Mouse (Mus musculus): Measurements from ENCODE around the gene Cacng3. TPM values are rescaled to one million over a fixed set of nuclear protein-coding genes. Genes with fewer than 3 reads are reported as not detected.

The Cacng3 gene
- polyA plus RNA-seq, 1 experiment from 2014 or later: 0.17 TPM

- no peak overlapping the region for H3K27ac ChIP-seq (replicated peaks)
- H3K9me3 ChIP-seq (ENCODE audit: control insufficient read depth, low read length): no peaks in the 10 kb centered on the region
- H3K36me3 ChIP-seq (ENCODE audit: control insufficient read depth, insufficient read depth, low read length): no peaks in the 10 kb centered on the region
- TF ChIP-seq EP300 (optimal IDR thresholded peaks at IDR 0.05) (no peak), CTCF (IDR thresholded peaks at IDR 0.05; ENCODE audit: low read depth) (no peak)
- H3K27me3 ChIP-seq (ENCODE audit: control insufficient read depth, insufficient read depth, low read length): no peaks in the 10 kb centered on the region
- H3K9ac ChIP-seq (ENCODE audit: low read length): no peak overlapping the region
- no peak for DNase-seq (ENCODE audit: low spot score)
- WGBS: 83% methylated on average over 7 of the region's 7 CpGs
- H3K4me2 ChIP-seq (replicated peaks; ENCODE audit: low read depth): no peak overlapping the region
- no peak overlapping the region for H3K4me3 ChIP-seq (ENCODE audit: low read depth, low read length)
- no peaks in the 10 kb centered on the region for H3K4me1 ChIP-seq (replicated peaks; ENCODE audit: control insufficient read depth, insufficient read depth)
- no peak for ATAC-seq (ENCODE audit: low FRiP score, low TSS enrichment)
Measured at GRCm38 (mm10) chr7:122789929-122790328, 119.6 kb downstream of the Cacng3 start.

- DNase-seq (ENCODE audit: low spot score) (no peak), ATAC-seq (ENCODE audit: low FRiP score, low TSS enrichment) (no peak)
- H3K4me3 ChIP-seq (ENCODE audit: low read depth, low read length): no peak overlapping the region
- TF ChIP-seq CTCF (IDR thresholded peaks at IDR 0.05; ENCODE audit: low read depth) (no peak), EP300 (optimal IDR thresholded peaks at IDR 0.05) (no peak)
- no peak overlapping the region for H3K9ac ChIP-seq (ENCODE audit: low read length)
- H3K4me2 ChIP-seq (replicated peaks; ENCODE audit: low read depth): no peak overlapping the region
- H3K9me3 ChIP-seq (ENCODE audit: control insufficient read depth, low read length): no peaks in the 10 kb centered on the region
- 47% methylated on average over 6 of the region's 6 CpGs for WGBS
- no peaks in the 10 kb centered on the region for H3K27me3 ChIP-seq (ENCODE audit: control insufficient read depth, insufficient read depth, low read length)
- no peak overlapping the region for H3K27ac ChIP-seq (replicated peaks)
- H3K4me1 ChIP-seq (replicated peaks; ENCODE audit: control insufficient read depth, insufficient read depth): no peaks in the 10 kb centered on the region
- H3K36me3 ChIP-seq (ENCODE audit: control insufficient read depth, insufficient read depth, low read length): no peaks in the 10 kb centered on the region
Measured at GRCm38 (mm10) chr7:122793655-122794346, 123.5 kb downstream of the Cacng3 start.

- ATAC-seq (ENCODE audit: low FRiP score, low TSS enrichment): no peak
- no peak for TF ChIP-seq EP300 (optimal IDR thresholded peaks at IDR 0.05)
- TF ChIP-seq CTCF (IDR thresholded peaks at IDR 0.05; ENCODE audit: low read depth): no peak
- WGBS: 89% methylated on average over 6 of the region's 6 CpGs
- Histone ChIP-seq H3K9ac (ENCODE audit: low read length) (no peak overlapping the region), H3K27ac (replicated peaks) (no peak overlapping the region), H3K36me3 (ENCODE audit: control insufficient read depth, insufficient read depth, low read length) (no peaks in the 10 kb centered on the region), H3K4me3 (ENCODE audit: low read depth, low read length) (no peak overlapping the region), H3K27me3 (ENCODE audit: control insufficient read depth, insufficient read depth, low read length) (no peaks in the 10 kb centered on the region), H3K4me2 (replicated peaks; ENCODE audit: low read depth) (no peak overlapping the region), H3K4me1 (replicated peaks; ENCODE audit: control insufficient read depth, insufficient read depth) (no peaks in the 10 kb centered on the region), H3K9me3 (ENCODE audit: control insufficient read depth, low read length) (no peaks in the 10 kb centered on the region)
- no peak for DNase-seq (ENCODE audit: low spot score)
Measured at GRCm38 (mm10) chr7:122795140-122795539, 124.8 kb downstream of the Cacng3 start.

GRCm38 (mm10) chr7:122800821-122801220, 130.5 kb downstream of the Cacng3 start:
- Histone ChIP-seq H3K36me3 (ENCODE audit: control insufficient read depth, insufficient read depth, low read length) (no peaks in the 10 kb centered on the region), H3K4me1 (replicated peaks; ENCODE audit: control insufficient read depth, insufficient read depth) (no peaks in the 10 kb centered on the region), H3K27me3 (ENCODE audit: control insufficient read depth, insufficient read depth, low read length) (no peaks in the 10 kb centered on the region), H3K4me3 (ENCODE audit: low read depth, low read length) (no peak overlapping the region), H3K9ac (ENCODE audit: low read length) (no peak overlapping the region), H3K9me3 (ENCODE audit: control insufficient read depth, low read length) (no peaks in the 10 kb centered on the region), H3K27ac (replicated peaks) (no peak overlapping the region), H3K4me2 (replicated peaks; ENCODE audit: low read depth) (no peak overlapping the region)
- DNase-seq (ENCODE audit: low spot score) (no peak), ATAC-seq (ENCODE audit: low FRiP score, low TSS enrichment) (no peak)
- TF ChIP-seq EP300 (optimal IDR thresholded peaks at IDR 0.05): no peak
- TF ChIP-seq CTCF (IDR thresholded peaks at IDR 0.05; ENCODE audit: low read depth): no peak
- 56% methylated on average over 2 of the region's 2 CpGs for WGBS

- DNase-seq (ENCODE audit: low spot score): no peak
- TF ChIP-seq CTCF (IDR thresholded peaks at IDR 0.05; ENCODE audit: low read depth): no peak
- no peak for TF ChIP-seq EP300 (optimal IDR thresholded peaks at IDR 0.05)
- ATAC-seq (ENCODE audit: low FRiP score, low TSS enrichment): 0 out of 2 replicates have a peak, but pooled peaks have one; percentile 21
- no peaks in the 10 kb centered on the region for H3K9me3 ChIP-seq (ENCODE audit: control insufficient read depth, low read length)
- H3K4me1 ChIP-seq (replicated peaks; ENCODE audit: control insufficient read depth, insufficient read depth): no peaks in the 10 kb centered on the region
- no peak overlapping the region for H3K27ac ChIP-seq (replicated peaks)
- no peaks in the 10 kb centered on the region for H3K36me3 ChIP-seq (ENCODE audit: control insufficient read depth, insufficient read depth, low read length)
- no peak overlapping the region for H3K4me3 ChIP-seq (ENCODE audit: low read depth, low read length)
- H3K9ac ChIP-seq (ENCODE audit: low read length): no peak overlapping the region
- H3K4me2 ChIP-seq (replicated peaks; ENCODE audit: low read depth): no peak overlapping the region
- H3K27me3 ChIP-seq (ENCODE audit: control insufficient read depth, insufficient read depth, low read length): no peaks in the 10 kb centered on the region
- WGBS: 39% methylated on average over 9 of the region's 9 CpGs
Measured at GRCm38 (mm10) chr7:122803839-122804496, 133.7 kb downstream of the Cacng3 start.

GRCm38 (mm10) chr7:122806531-122806930, 136.2 kb downstream of the Cacng3 start:
- no peak for TF ChIP-seq EP300 (optimal IDR thresholded peaks at IDR 0.05)
- no peak for TF ChIP-seq CTCF (IDR thresholded peaks at IDR 0.05; ENCODE audit: low read depth)
- Histone ChIP-seq H3K4me2 (replicated peaks; ENCODE audit: low read depth) (no peak overlapping the region), H3K4me3 (ENCODE audit: low read depth, low read length) (no peak overlapping the region), H3K27ac (replicated peaks) (no peak overlapping the region), H3K27me3 (ENCODE audit: control insufficient read depth, insufficient read depth, low read length) (no peaks in the 10 kb centered on the region), H3K9ac (ENCODE audit: low read length) (no peak overlapping the region), H3K36me3 (ENCODE audit: control insufficient read depth, insufficient read depth, low read length) (no peaks in the 10 kb centered on the region), H3K9me3 (ENCODE audit: control insufficient read depth, low read length) (no peaks in the 10 kb centered on the region), H3K4me1 (replicated peaks; ENCODE audit: control insufficient read depth, insufficient read depth) (no peaks in the 10 kb centered on the region)
- no peak for DNase-seq (ENCODE audit: low spot score)
- ATAC-seq (ENCODE audit: low FRiP score, low TSS enrichment): no peak
- 70% methylated on average over 5 of the region's 5 CpGs for WGBS

Measured in stomach, postnatal 0 days (tissue).